Mouse (Mus musculus): ENCODE measurements around the gene Ccdc8. TPM values are rescaled to one million over a fixed set of nuclear protein-coding genes. Genes with fewer than 3 reads are reported as not detected.

The Ccdc8 gene
- polyA plus RNA-seq, 1 experiment from 2014 or later, result 4.5 TPM

GRCm38 (mm10) chr7:16999650-17000049 lies 7.1 kb downstream of the Ccdc8 start:
- no peak overlapping the region for H3K4me2 ChIP-seq (ENCODE audit: low read length)
- 23% methylated on average over 4 of the region's 4 CpGs for WGBS
- no peaks in the 10 kb centered on the region for H3K9me3 ChIP-seq (ENCODE audit: control insufficient read depth, low read length)
- H3K36me3 ChIP-seq (ENCODE audit: control insufficient read depth, insufficient read depth, low read length), result peaks cover 15% of the 10 kb centered on the region
- DNase-seq (peak; percentile 91), ATAC-seq (ENCODE audit: low FRiP score, low TSS enrichment) (peak; percentile 11; the same call in 1 of the 2 replicates)
- H3K4me3 ChIP-seq (replicated peaks; ENCODE audit: low read depth, low read length), result no peak overlapping the region
- no peaks in the 10 kb centered on the region for H3K27me3 ChIP-seq (ENCODE audit: control insufficient read depth, insufficient read depth, low read length)
- H3K4me1 ChIP-seq (ENCODE audit: control insufficient read depth, insufficient read depth, low read length), result 0 out of 2 replicates have a peak, but pooled peaks cover 2% of the 10 kb centered on the region
- no peak overlapping the region for H3K27ac ChIP-seq (replicated peaks; ENCODE audit: low read depth, low read length)
- H3K9ac ChIP-seq (replicated peaks; ENCODE audit: low read length), result no peak overlapping the region

GRCm38 (mm10) chr7:17002375-17003195 lies 10.1 kb downstream of the Ccdc8 start:
- no peak overlapping the region for H3K4me2 ChIP-seq (ENCODE audit: low read length)
- H3K4me1 ChIP-seq (ENCODE audit: control insufficient read depth, insufficient read depth, low read length), result 0 out of 2 replicates have a peak, but pooled peaks cover 2% of the 10 kb centered on the region
- no peak overlapping the region for H3K27ac ChIP-seq (replicated peaks; ENCODE audit: low read depth, low read length)
- peaks cover 44% of the 10 kb centered on the region for H3K36me3 ChIP-seq (ENCODE audit: control insufficient read depth, insufficient read depth, low read length)
- H3K4me3 ChIP-seq (replicated peaks; ENCODE audit: low read depth, low read length), result no peak overlapping the region
- 17% methylated on average over 7 of the region's 7 CpGs for WGBS
- ATAC-seq (ENCODE audit: low FRiP score, low TSS enrichment) (peak; percentile 71), DNase-seq (peak; percentile 91)
- H3K9ac ChIP-seq (replicated peaks; ENCODE audit: low read length), result no peak overlapping the region
- H3K9me3 ChIP-seq (ENCODE audit: control insufficient read depth, low read length), result no peaks in the 10 kb centered on the region
- H3K27me3 ChIP-seq (ENCODE audit: control insufficient read depth, insufficient read depth, low read length), result no peaks in the 10 kb centered on the region

GRCm38 (mm10) chr7:17003230-17003960 lies 10.9 kb downstream of the Ccdc8 start:
- Histone ChIP-seq H3K9ac (replicated peaks; ENCODE audit: low read length) (no peak overlapping the region), H3K9me3 (ENCODE audit: control insufficient read depth, low read length) (no peaks in the 10 kb centered on the region), H3K36me3 (ENCODE audit: control insufficient read depth, insufficient read depth, low read length) (peaks cover 52% of the 10 kb centered on the region), H3K4me2 (ENCODE audit: low read length) (no peak overlapping the region), H3K27ac (replicated peaks; ENCODE audit: low read depth, low read length) (no peak overlapping the region), H3K4me3 (replicated peaks; ENCODE audit: low read depth, low read length) (no peak overlapping the region), H3K27me3 (ENCODE audit: control insufficient read depth, insufficient read depth, low read length) (no peaks in the 10 kb centered on the region), H3K4me1 (ENCODE audit: control insufficient read depth, insufficient read depth, low read length) (no peaks in the 10 kb centered on the region)
- no peak for ATAC-seq (ENCODE audit: low FRiP score, low TSS enrichment)
- 88% methylated on average over 7 of the region's 7 CpGs for WGBS
- DNase-seq, result no peak

- DNase-seq (no peak), ATAC-seq (ENCODE audit: low FRiP score, low TSS enrichment) (no peak)
- no peak overlapping the region for H3K4me2 ChIP-seq (ENCODE audit: low read length)
These were observed 12.2 kb downstream of the Ccdc8 start for GRCm38 (mm10) chr7:17004716-17005115.

GRCm38 (mm10) chr7:17007300-17007699 lies 14.8 kb downstream of the Ccdc8 start:
- Histone ChIP-seq H3K36me3 (ENCODE audit: control insufficient read depth, insufficient read depth, low read length) (peaks cover 91% of the 10 kb centered on the region), H3K4me3 (replicated peaks; ENCODE audit: low read depth, low read length) (no peak overlapping the region), H3K9me3 (ENCODE audit: control insufficient read depth, low read length) (no peaks in the 10 kb centered on the region), H3K4me2 (ENCODE audit: low read length) (no peak overlapping the region), H3K27me3 (ENCODE audit: control insufficient read depth, insufficient read depth, low read length) (no peaks in the 10 kb centered on the region), H3K9ac (replicated peaks; ENCODE audit: low read length) (no peak overlapping the region), H3K27ac (replicated peaks; ENCODE audit: low read depth, low read length) (no peak overlapping the region), H3K4me1 (ENCODE audit: control insufficient read depth, insufficient read depth, low read length) (no peaks in the 10 kb centered on the region)
- DNase-seq, result peak; percentile 45
- ATAC-seq (ENCODE audit: low FRiP score, low TSS enrichment), result no peak
- 89% methylated on average over 4 of the region's 4 CpGs for WGBS

More at GRCm38 (mm10) chr7:17004716-17005115, 12.2 kb downstream of the Ccdc8 start:
- no peaks in the 10 kb centered on the region for H3K4me1 ChIP-seq (ENCODE audit: control insufficient read depth, insufficient read depth, low read length)
- no peaks in the 10 kb centered on the region for H3K9me3 ChIP-seq (ENCODE audit: control insufficient read depth, low read length)
- 87% methylated on average over 7 of the region's 7 CpGs for WGBS
- no peak overlapping the region for H3K9ac ChIP-seq (replicated peaks; ENCODE audit: low read length)
- no peaks in the 10 kb centered on the region for H3K27me3 ChIP-seq (ENCODE audit: control insufficient read depth, insufficient read depth, low read length)
- no peak overlapping the region for H3K4me3 ChIP-seq (replicated peaks; ENCODE audit: low read depth, low read length)
- peaks cover 66% of the 10 kb centered on the region for H3K36me3 ChIP-seq (ENCODE audit: control insufficient read depth, insufficient read depth, low read length)
- H3K27ac ChIP-seq (replicated peaks; ENCODE audit: low read depth, low read length), result no peak overlapping the region

GRCm38 (mm10) chr7:17009326-17010009 lies 17.0 kb downstream of the Ccdc8 start:
- H3K9me3 ChIP-seq (ENCODE audit: control insufficient read depth, low read length), result no peaks in the 10 kb centered on the region
- H3K4me1 ChIP-seq (ENCODE audit: control insufficient read depth, insufficient read depth, low read length), result no peaks in the 10 kb centered on the region
- H3K4me2 ChIP-seq (ENCODE audit: low read length), result no peak overlapping the region
- H3K27ac ChIP-seq (replicated peaks; ENCODE audit: low read depth, low read length), result no peak overlapping the region
- DNase-seq, result no peak
- no peak overlapping the region for H3K9ac ChIP-seq (replicated peaks; ENCODE audit: low read length)
- H3K27me3 ChIP-seq (ENCODE audit: control insufficient read depth, insufficient read depth, low read length), result no peaks in the 10 kb centered on the region
- no peak overlapping the region for H3K4me3 ChIP-seq (replicated peaks; ENCODE audit: low read depth, low read length)
- no peak for ATAC-seq (ENCODE audit: low FRiP score, low TSS enrichment)
- 94% methylated on average over 16 of the region's 16 CpGs for WGBS
- peaks cover 100% of the 10 kb centered on the region for H3K36me3 ChIP-seq (ENCODE audit: control insufficient read depth, insufficient read depth, low read length)

- 97% methylated on average over 5 of the region's 5 CpGs for WGBS
These were observed 17.5 kb downstream of the Ccdc8 start for GRCm38 (mm10) chr7:17010010-17010347.

GRCm38 (mm10) chr7:17011909-17012590 lies 19.5 kb downstream of the Ccdc8 start:
- Histone ChIP-seq H3K4me1 (ENCODE audit: control insufficient read depth, insufficient read depth, low read length) (no peaks in the 10 kb centered on the region), H3K27ac (replicated peaks; ENCODE audit: low read depth, low read length) (no peak overlapping the region), H3K9ac (replicated peaks; ENCODE audit: low read length) (no peak overlapping the region), H3K4me2 (ENCODE audit: low read length) (no peak overlapping the region), H3K4me3 (replicated peaks; ENCODE audit: low read depth, low read length) (no peak overlapping the region), H3K36me3 (ENCODE audit: control insufficient read depth, insufficient read depth, low read length) (peaks cover 95% of the 10 kb centered on the region), H3K9me3 (ENCODE audit: control insufficient read depth, low read length) (no peaks in the 10 kb centered on the region), H3K27me3 (ENCODE audit: control insufficient read depth, insufficient read depth, low read length) (no peaks in the 10 kb centered on the region)
- 94% methylated on average over 7 of the region's 7 CpGs for WGBS
- no peak for DNase-seq
- ATAC-seq (ENCODE audit: low FRiP score, low TSS enrichment), result no peak

More at GRCm38 (mm10) chr7:17010010-17010347, 17.5 kb downstream of the Ccdc8 start:
- no peak for ATAC-seq (ENCODE audit: low FRiP score, low TSS enrichment)
- Histone ChIP-seq H3K9ac (replicated peaks; ENCODE audit: low read length) (no peak overlapping the region), H3K4me3 (replicated peaks; ENCODE audit: low read depth, low read length) (no peak overlapping the region), H3K27ac (replicated peaks; ENCODE audit: low read depth, low read length) (no peak overlapping the region), H3K36me3 (ENCODE audit: control insufficient read depth, insufficient read depth, low read length) (peaks cover 100% of the 10 kb centered on the region), H3K27me3 (ENCODE audit: control insufficient read depth, insufficient read depth, low read length) (no peaks in the 10 kb centered on the region), H3K4me1 (ENCODE audit: control insufficient read depth, insufficient read depth, low read length) (no peaks in the 10 kb centered on the region), H3K4me2 (ENCODE audit: low read length) (no peak overlapping the region), H3K9me3 (ENCODE audit: control insufficient read depth, low read length) (no peaks in the 10 kb centered on the region)
- DNase-seq, result no peak
